Mouse (Mus musculus): ENCODE measurements at regions not wholly inside any gene's neighbourhood (a gene's known extent, or its start where the extent isn't known, plus 50 kb on each side); places are given as distances from the start of the nearest gene placed in this dataset.

DNA sequence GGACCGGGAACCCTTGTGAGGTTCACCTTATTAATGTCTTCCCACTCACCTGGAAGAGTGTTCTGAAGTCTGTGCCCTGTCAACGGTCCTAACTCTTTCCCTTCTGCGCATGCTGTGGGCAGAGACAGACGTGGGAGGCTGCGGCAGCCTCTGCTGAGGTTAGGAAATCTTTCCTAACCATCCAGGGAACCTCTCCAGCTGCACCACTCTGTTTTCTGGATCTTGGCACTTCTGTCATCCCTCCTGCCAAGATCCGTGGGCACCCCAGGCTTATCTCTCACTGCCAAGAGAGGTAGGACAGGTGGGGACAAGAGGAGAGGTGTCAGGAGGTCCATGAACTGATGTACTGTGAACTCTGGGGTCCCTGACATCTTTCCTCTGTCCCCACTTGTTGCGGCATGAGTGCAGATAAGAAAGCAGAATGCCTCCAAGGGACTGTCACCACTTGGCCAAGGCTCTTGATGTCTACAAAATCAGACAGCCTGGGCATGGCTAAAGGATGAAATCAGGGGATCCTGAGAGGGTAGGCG is 114.8 kb downstream of the Ndufa10 start:
- TF ChIP-seq CTCF (IDR thresholded peaks at IDR 0.05; ENCODE audit: low read depth): no peak
- no peak for TF ChIP-seq EP300 (IDR thresholded peaks at IDR 0.05; ENCODE audit: low read depth)

Measured in heart, postnatal 0 days (tissue).